ENCODE assay signal across 8 mouse cellular contexts in the genomic region with DNA sequence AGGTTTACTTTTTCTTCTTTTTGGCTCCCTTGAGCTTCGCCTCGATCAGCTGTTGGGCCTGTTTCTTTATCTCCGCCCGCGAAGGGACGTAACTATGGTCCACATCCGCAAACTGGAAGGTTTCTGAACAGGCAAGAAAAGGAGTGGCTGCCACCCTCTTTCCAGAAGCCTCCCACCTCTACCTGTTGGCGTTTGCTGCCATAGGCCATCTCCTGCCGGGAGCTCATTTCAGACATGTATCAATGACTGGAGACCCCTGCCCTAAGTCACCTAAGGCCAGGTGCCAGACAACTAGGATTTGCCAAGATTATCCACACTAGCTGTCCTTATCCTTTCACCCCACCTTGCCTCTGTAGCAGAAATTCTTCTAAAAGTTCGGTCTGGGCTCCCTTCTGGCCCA. TPM values are rescaled to one million over a fixed set of nuclear protein-coding genes. Genes with fewer than 3 reads are reported as not detected.
A peak's percentile ranks its signal among the peaks of the same experiment; 100 is the strongest.
DNase-seq lines count a peak whose midpoint lies in the region; ATAC-seq and TF ChIP-seq lines count a peak whose summit lies in the region.

No protein-coding gene starts in this region.

- 71% methylated on average over 10 of the region's 10 CpGs for WGBS in forebrain, postnatal 0 days

- H3K9ac ChIP-seq in CH12.LX (ENCODE audit: insufficient read depth, low read depth): no peak overlapping the region
- peak overlapping the region; percentile 69; the same call in 1 of the 2 replicates for H3K9ac ChIP-seq in forebrain, postnatal 0 days

- no peak overlapping the region for H3K27ac ChIP-seq in CH12.LX (ENCODE audit: insufficient read depth, low read depth)
- peak overlapping the region; percentile 91 for H3K27ac ChIP-seq in forebrain, postnatal 0 days (ENCODE audit: low read depth, low read length)

- H3K79me2 ChIP-seq in CH12.LX (replicated peaks; ENCODE audit: control insufficient read depth, extremely low read depth, insufficient read depth, poor library complexity, severe bottlenecking): peaks cover 17% of the 10 kb centered on the region

- peak overlapping the region; percentile 7; the same call in 1 of the 2 replicates for H3K4me2 ChIP-seq in CH12.LX (ENCODE audit: insufficient read depth, low read depth, poor library complexity, severe bottlenecking)
- peak overlapping the region; percentile 59 for H3K4me2 ChIP-seq in forebrain, postnatal 0 days (ENCODE audit: low read depth)

- peaks cover 0 to 18% of the 10 kb centered on the region in 2 experiments for H3K36me3 ChIP-seq in CH12.LX (replicated peaks in 1 of 2; ENCODE audit: control insufficient read depth in 1 of 2, insufficient read depth in 1 of 2, low read length in 1 of 2)
- H3K36me3 ChIP-seq in forebrain, postnatal 0 days (ENCODE audit: insufficient read depth): no peaks in the 10 kb centered on the region

- TF ChIP-seq CTCF in CH12.LX (conservative IDR thresholded peaks at IDR 0.05 in 1 of 2, IDR thresholded peaks at IDR 0.05 in 1 of 2; ENCODE audit: low read depth in 2 of 2, low read length in 2 of 2): no peak
- no peak for TF ChIP-seq CTCF in forebrain, postnatal 0 days (IDR thresholded peaks at IDR 0.05; ENCODE audit: low read depth)

- TF ChIP-seq POLR2A in CH12.LX (IDR thresholded peaks at IDR 0.05; ENCODE audit: low read depth, low read length): no peak

- no peaks in the 10 kb centered on the region for H3K9me3 ChIP-seq in CH12.LX (replicated peaks; ENCODE audit: low read length)
- no peaks in the 10 kb centered on the region for H3K9me3 ChIP-seq in forebrain, postnatal 0 days (ENCODE audit: low read length)

- dilution Hi-C loops in CH12.LX (cut with MboI; ENCODE audit: extremely low pct_ligation_motif_present, extremely low pct_unique_long_range_greater_than_20kb, low sequenced_read_pairs): no loop called here

- no peaks in the 10 kb centered on the region for H3K27me3 ChIP-seq in CH12.LX (replicated peaks)
- no peaks in the 10 kb centered on the region for H3K27me3 ChIP-seq in forebrain, postnatal 0 days (ENCODE audit: insufficient read depth, low read length)

- ATAC-seq in frontal cortex, adult (ENCODE audit: low TSS enrichment): 0 out of 2 replicates have a peak, but pooled peaks have one; percentile 11
- no peak for ATAC-seq in forebrain, postnatal 0 days
- ATAC-seq in megakaryocyte, adult 5-6 weeks (ENCODE audit: poor library complexity, severe bottlenecking): peak; percentile 43

- peaks cover 5 to 21% of the 10 kb centered on the region in 2 experiments for H3K4me1 ChIP-seq in CH12.LX (ENCODE audit: control insufficient read depth in 1 of 2, insufficient read depth in 2 of 2)
- peaks cover 16% of the 10 kb centered on the region; the same call in 1 of the 2 replicates for H3K4me1 ChIP-seq in forebrain, postnatal 0 days (ENCODE audit: insufficient read depth)

- in situ Hi-C loops in CH12.LX (cut with MboI; ENCODE audit: low pct_ligation_motif_present, low pct_unique_long_range_greater_than_20kb, low sequenced_read_pairs): no loop called here

- H3K4me3 ChIP-seq in CH12.LX (replicated peaks in 1 of 3; ENCODE audit: low read depth in 2 of 3, low read length in 2 of 3, poor library complexity in 1 of 3): peak overlapping the region in 1 of 3 experiments; percentile 99
- H3K4me3 ChIP-seq in forebrain, postnatal 0 days (ENCODE audit: low read depth, low read length): peak overlapping the region; percentile 66

- no peak for TF ChIP-seq EP300 in CH12.LX (IDR thresholded peaks at IDR 0.05; ENCODE audit: low read length)

- no peak for TF ChIP-seq RAD21 in CH12.LX (IDR thresholded peaks at IDR 0.05; ENCODE audit: low read depth, low read length)

- DNase-seq in frontal cortex, adult 2 months (ENCODE audit: extremely low spot score in 1 of 2, low spot score in 1 of 2): no peak
- DNase-seq in CH12.LX (ENCODE audit: extremely low read depth): no peak
- no peak for DNase-seq in forebrain, postnatal 0 days
- DNase-seq in urinary bladder, postnatal 10 days (ENCODE audit: low spot score): no peak
- DNase-seq in right cerebral cortex, postnatal 25 days: no peak
- DNase-seq in retina, postnatal 1 day: no peak

TF ChIP-seq in CH12.LX, 34 proteins besides CTCF, POLR2A, EP300 and RAD21:
- no peak for TF ChIP-seq RCOR1 (conservative IDR thresholded peaks at IDR 0.05; ENCODE audit: low read depth, low read length)
- no peak for TF ChIP-seq USF1 (IDR thresholded peaks at IDR 0.05; ENCODE audit: low read depth, low read length)
- no peak for TF ChIP-seq PAX5 (IDR thresholded peaks at IDR 0.05; ENCODE audit: low read length)
- no peak for TF ChIP-seq ELF1 (IDR thresholded peaks at IDR 0.05; ENCODE audit: low read depth, low read length)
- no peak for TF ChIP-seq ZC3H11A (IDR thresholded peaks at IDR 0.05; ENCODE audit: low read depth, low read length)
- no peak for TF ChIP-seq UBTF (IDR thresholded peaks at IDR 0.05; ENCODE audit: low read depth, low read length)
- no peak for TF ChIP-seq POLR2AphosphoS2 (IDR thresholded peaks at IDR 0.05; ENCODE audit: low read depth, low read length)
- TF ChIP-seq E2F4 (IDR thresholded peaks at IDR 0.05; ENCODE audit: insufficient replicate concordance, low read depth, low read length): no peak
- TF ChIP-seq TCF12 (IDR thresholded peaks at IDR 0.05; ENCODE audit: low read depth, low read length): no peak
- TF ChIP-seq GABPA (IDR thresholded peaks at IDR 0.05; ENCODE audit: insufficient replicate concordance, low read depth, low read length): no peak
- no peak for TF ChIP-seq MAZ (IDR thresholded peaks at IDR 0.05; ENCODE audit: low read depth, low read length)
- no peak for TF ChIP-seq SMC3 (IDR thresholded peaks at IDR 0.05; ENCODE audit: low read depth, low read length)
- TF ChIP-seq JUND (conservative IDR thresholded peaks at IDR 0.05; ENCODE audit: low read depth, low read length): no peak
- TF ChIP-seq KAT2A (IDR thresholded peaks at IDR 0.05; ENCODE audit: insufficient replicate concordance, low read length): no peak
- no peak for TF ChIP-seq JUN (IDR thresholded peaks at IDR 0.05; ENCODE audit: insufficient read depth, low read depth, low read length)
- no peak for TF ChIP-seq HCFC1 (IDR thresholded peaks at IDR 0.05; ENCODE audit: low read depth, low read length)
- no peak for TF ChIP-seq ZKSCAN1 (IDR thresholded peaks at IDR 0.05; ENCODE audit: borderline replicate concordance, low read depth, low read length)
- TF ChIP-seq MAX (IDR thresholded peaks at IDR 0.05; ENCODE audit: low read length): no peak
- no peak for TF ChIP-seq TBP (conservative IDR thresholded peaks at IDR 0.05; ENCODE audit: low read depth, low read length)

RNA-seq across cellular contexts. Expression of a gene that starts 0.3 kb away (rescaled TPM):
- 130 and 148 TPM in 2 replicates for polyA plus RNA-seq in frontal cortex, adult 2 months (2012; rRNA removed)
- total RNA-seq in CH12.LX (2012; rRNA removed): 52.0 and 55.7 TPM in 2 replicates
- 32.2 and 34.6 TPM in 2 replicates for total RNA-seq in CH12.LX (2014; rRNA removed)
- polyA plus RNA-seq in CH12.LX (2012; ENCODE audit: insufficient read length, low read depth): 62.0 and 72.9 TPM in 2 replicates
- 68.2 and 79.3 TPM in 2 replicates for total RNA-seq in forebrain, postnatal 0 days (2014; rRNA removed)
- 51.8 and 54.9 TPM in 2 replicates for polyA plus RNA-seq in forebrain, postnatal 0 days (2015; fragmentation: Nextera tagmentation; extraction: Ambion mirVana)
- 18.3 and 25.7 TPM in 2 replicates for total RNA-seq in megakaryocyte, adult 5-6 weeks (2015)
- 34.0 and 43.0 TPM in 2 replicates for total RNA-seq in megakaryocyte, adult 5-6 weeks (2017)

RNA-seq across cellular contexts. Expression of a gene that starts 8.8 kb away (rescaled TPM):
- polyA plus RNA-seq in frontal cortex, adult 2 months (2012; rRNA removed): 0.06 TPM in 1 of 2 replicates, not detected in the other
- total RNA-seq in CH12.LX (2012; rRNA removed) (not detected in 2 replicates), CH12.LX (2014; rRNA removed) (not detected in 2 replicates)
- polyA plus RNA-seq in CH12.LX (2012; ENCODE audit: insufficient read length, low read depth): 0.13 TPM in 1 of 2 replicates, not detected in the other
- total RNA-seq in forebrain, postnatal 0 days (2014; rRNA removed): not detected in 2 replicates
- polyA plus RNA-seq in forebrain, postnatal 0 days (2015; fragmentation: Nextera tagmentation; extraction: Ambion mirVana): 0.36 TPM in 2 replicates
- total RNA-seq in megakaryocyte, adult 5-6 weeks (2015): not detected in 2 replicates
- total RNA-seq in megakaryocyte, adult 5-6 weeks (2017): not detected in 2 replicates

RNA-seq across cellular contexts. Expression of a gene that starts 13.1 kb away (rescaled TPM):
- 66.7 and 72.2 TPM in 2 replicates for polyA plus RNA-seq in frontal cortex, adult 2 months (2012; rRNA removed)
- 8.9 and 11.1 TPM in 2 replicates for total RNA-seq in CH12.LX (2012; rRNA removed)
- 6.5 and 7.7 TPM in 2 replicates for total RNA-seq in CH12.LX (2014; rRNA removed)
- polyA plus RNA-seq in CH12.LX (2012; ENCODE audit: insufficient read length, low read depth): 5.2 and 6.2 TPM in 2 replicates
- total RNA-seq in forebrain, postnatal 0 days (2014; rRNA removed): 39.4 and 49.5 TPM in 2 replicates
- 41.9 and 42.7 TPM in 2 replicates for polyA plus RNA-seq in forebrain, postnatal 0 days (2015; fragmentation: Nextera tagmentation; extraction: Ambion mirVana)
- total RNA-seq in megakaryocyte, adult 5-6 weeks (2015): 8.4 and 19.2 TPM in 2 replicates
- 18.5 and 25.2 TPM in 2 replicates for total RNA-seq in megakaryocyte, adult 5-6 weeks (2017)

RNA-seq across cellular contexts. Expression of a gene that starts 19.2 kb away (rescaled TPM):
- 0.17 and 0.28 TPM in 2 replicates for polyA plus RNA-seq in frontal cortex, adult 2 months (2012; rRNA removed)
- total RNA-seq in CH12.LX (2012; rRNA removed) (not detected in 2 replicates), CH12.LX (2014; rRNA removed) (not detected in 2 replicates)
- not detected in 2 replicates for polyA plus RNA-seq in CH12.LX (2012; ENCODE audit: insufficient read length, low read depth)
- 3.3 and 4.7 TPM in 2 replicates for total RNA-seq in forebrain, postnatal 0 days (2014; rRNA removed)
- 5.2 and 6.7 TPM in 2 replicates for polyA plus RNA-seq in forebrain, postnatal 0 days (2015; fragmentation: Nextera tagmentation; extraction: Ambion mirVana)
- 1.1 and 1.9 TPM in 2 replicates for total RNA-seq in megakaryocyte, adult 5-6 weeks (2015)
- 2.2 and 3.2 TPM in 2 replicates for total RNA-seq in megakaryocyte, adult 5-6 weeks (2017)

RNA-seq across cellular contexts. Expression of a gene that starts 27.1 kb away (rescaled TPM):
- 114 and 122 TPM in 2 replicates for polyA plus RNA-seq in frontal cortex, adult 2 months (2012; rRNA removed)
- total RNA-seq in CH12.LX (2012; rRNA removed): 0.97 and 1.4 TPM in 2 replicates
- total RNA-seq in CH12.LX (2014; rRNA removed): 0.23 and 0.31 TPM in 2 replicates
- 0.93 and 1.4 TPM in 2 replicates for polyA plus RNA-seq in CH12.LX (2012; ENCODE audit: insufficient read length, low read depth)
- 13.5 and 16.0 TPM in 2 replicates for total RNA-seq in forebrain, postnatal 0 days (2014; rRNA removed)
- polyA plus RNA-seq in forebrain, postnatal 0 days (2015; fragmentation: Nextera tagmentation; extraction: Ambion mirVana): 11.3 and 13.7 TPM in 2 replicates
- total RNA-seq in megakaryocyte, adult 5-6 weeks (2015): not detected in 2 replicates
- total RNA-seq in megakaryocyte, adult 5-6 weeks (2017): not detected in 2 replicates
